Mouse (Mus musculus): ENCODE results near the gene Sirpb1c.
"Not testable (repeated sequence)": the region's sequence is repeated elsewhere in the genome, so short reads cannot be mapped to it uniquely, and the experiment has no call there.

Gene Sirpb1c

DNA sequence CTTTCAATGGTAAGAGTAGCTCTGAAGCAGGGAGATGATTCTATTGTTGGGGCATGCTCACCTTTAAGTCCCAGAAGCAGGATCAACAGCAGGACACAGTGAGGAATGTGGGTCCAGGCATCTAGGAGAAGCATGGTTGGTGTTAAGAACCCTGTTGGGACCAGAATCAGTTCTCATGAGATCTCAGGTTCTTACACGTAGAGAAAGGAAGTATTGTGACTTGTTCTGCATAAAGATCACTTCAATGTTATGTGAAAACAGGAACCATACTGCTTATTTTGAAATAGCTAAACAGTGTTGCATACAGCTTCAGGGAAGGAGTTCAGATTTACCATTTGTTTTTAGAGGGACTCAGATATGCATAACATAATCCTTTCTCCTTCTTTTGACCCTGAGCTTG, at the start of gene Sirpb1c:
Sirpb1c (minus strand) TSS at position 249 of the 400 bp plus-strand sequence.
- in situ Hi-C loops (cut with MboI; ENCODE audit: low pct_unique_long_range_greater_than_20kb in 1 of 2, low sequenced_read_pairs in 2 of 2, unreplicated experiment in 1 of 2), result not testable (repeated sequence)

DNA sequence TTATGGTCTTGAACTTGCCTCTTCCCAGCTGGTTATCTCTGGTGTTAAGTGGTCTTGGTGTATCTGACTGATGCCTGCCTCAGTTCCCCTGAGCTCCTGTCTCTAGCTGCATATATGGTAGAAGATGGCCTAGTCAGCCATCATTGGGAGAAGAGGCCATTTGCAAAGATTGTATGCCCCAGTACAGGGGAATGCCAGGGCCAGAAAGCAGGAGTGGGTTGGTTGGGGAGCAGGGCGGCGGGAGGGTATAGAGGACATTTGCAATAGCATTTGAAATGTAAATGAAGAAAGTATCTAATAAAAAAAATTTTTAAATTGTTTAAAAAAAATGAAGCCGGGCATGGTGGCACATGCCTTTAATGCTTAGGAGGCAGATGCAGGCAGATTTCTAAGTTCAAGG, 38.1 kb upstream of the Sirpb1c start:
- in situ Hi-C loops (cut with MboI; ENCODE audit: low pct_unique_long_range_greater_than_20kb in 1 of 2, low sequenced_read_pairs in 2 of 2, unreplicated experiment in 1 of 2), result no loop called here

DNA sequence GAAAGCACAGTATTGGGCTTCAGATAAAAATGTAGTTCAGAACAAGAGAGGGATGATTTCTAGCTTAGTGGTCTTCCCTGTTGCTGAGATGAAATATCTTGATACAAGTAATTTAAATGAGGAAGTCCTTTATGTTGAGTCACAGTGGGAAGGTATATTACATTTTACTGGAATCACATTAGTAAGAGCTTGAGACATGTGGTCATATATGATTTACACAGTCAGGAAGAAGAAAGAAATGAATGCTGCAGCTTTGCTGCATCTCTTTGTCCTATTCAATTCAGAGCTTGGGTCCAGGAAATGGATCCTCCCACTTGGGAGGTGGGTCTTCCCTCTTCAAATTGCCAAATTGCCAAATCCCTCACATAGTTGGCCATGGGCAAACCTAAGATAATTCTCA, 7.4 kb upstream of the Sirpb1c start:
- in situ Hi-C loops (cut with MboI; ENCODE audit: low pct_unique_long_range_greater_than_20kb in 1 of 2, low sequenced_read_pairs in 2 of 2, unreplicated experiment in 1 of 2), result not testable (repeated sequence)

DNA sequence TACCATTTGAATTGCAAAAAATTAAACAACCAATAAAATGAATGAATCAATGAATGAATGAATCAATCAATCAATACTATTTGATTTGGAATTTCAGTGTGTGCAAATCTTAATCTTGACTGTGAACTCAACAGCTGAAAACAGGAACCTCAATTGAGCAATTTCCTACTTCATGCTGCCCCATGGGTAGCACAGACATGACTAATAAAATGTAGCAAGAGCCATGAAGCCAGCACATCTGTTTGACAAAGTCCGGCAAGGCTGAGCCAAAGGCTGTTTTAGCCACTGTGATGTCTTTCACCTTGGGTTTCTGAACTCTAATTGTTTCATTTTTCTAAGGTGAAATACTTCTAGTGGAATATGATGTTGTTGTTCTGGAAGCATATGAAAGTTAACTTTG, 1.6 kb upstream of the Sirpb1c start:
- in situ Hi-C loops (cut with MboI; ENCODE audit: low pct_unique_long_range_greater_than_20kb in 1 of 2, low sequenced_read_pairs in 2 of 2, unreplicated experiment in 1 of 2), result no loop called here

DNA sequence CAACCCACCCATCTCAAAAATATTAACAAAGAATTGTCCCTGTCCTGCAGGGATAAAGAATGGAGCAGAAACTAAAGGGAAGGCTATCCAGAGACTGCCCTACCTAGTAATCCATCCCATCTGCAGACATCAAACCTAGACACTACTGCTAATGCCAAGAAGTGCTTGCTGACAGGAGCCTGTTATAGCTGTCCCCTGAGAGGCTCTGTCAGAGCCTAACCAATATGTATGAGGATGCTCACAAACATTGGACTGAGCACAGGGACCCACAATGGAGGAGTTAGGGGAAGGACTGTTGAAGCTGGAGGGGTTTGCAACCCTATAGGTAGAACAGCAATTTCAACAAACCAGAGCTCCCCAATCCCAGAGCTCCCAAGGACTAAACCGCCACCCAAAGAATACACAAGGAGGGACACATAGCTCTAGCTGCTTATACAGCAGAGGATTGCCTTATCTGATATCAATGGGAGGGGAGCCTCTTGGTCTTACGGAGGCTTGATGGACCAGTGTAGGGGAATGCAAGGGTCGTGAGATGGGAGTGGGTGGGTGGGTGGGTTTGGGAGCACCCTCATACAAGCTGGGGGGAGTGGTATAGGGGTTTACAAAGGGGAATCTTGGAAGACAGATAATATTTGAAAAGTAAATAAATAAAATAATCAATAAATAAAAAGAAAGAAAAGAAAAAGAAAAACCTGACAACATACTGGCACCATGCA, 838 bp downstream of the Sirpb1c start:
- in situ Hi-C loops (cut with MboI; ENCODE audit: low pct_unique_long_range_greater_than_20kb in 1 of 2, low sequenced_read_pairs in 2 of 2, unreplicated experiment in 1 of 2), result no loop called here

- in situ Hi-C loops (cut with MboI; ENCODE audit: low pct_unique_long_range_greater_than_20kb in 1 of 2, low sequenced_read_pairs in 2 of 2, unreplicated experiment in 1 of 2), result not testable (repeated sequence)
Measured at GRCm38 (mm10) chr3:15773642-15774041, 74.7 kb downstream of the Sirpb1c start.
